ENCODE assay signal across 8 mouse cellular contexts in genomic region chr3:89393605-89394004, GRCm38 (mm10). TPM values are rescaled to one million over a fixed set of nuclear protein-coding genes. Genes with fewer than 3 reads are reported as not detected.
DNase-seq lines count a peak whose midpoint lies in the region; ATAC-seq and TF ChIP-seq lines count a peak whose summit lies in the region.

No protein-coding gene starts in this region.

- H3K27me3 ChIP-seq in embryonic facial prominence, embryonic 10.5 days (replicated peaks; ENCODE audit: low read depth, poor library complexity, severe bottlenecking): peaks cover 53% of the 10 kb centered on the region
- H3K27me3 ChIP-seq in intestine, postnatal 0 days (replicated peaks; ENCODE audit: control insufficient read depth, insufficient read depth, low read length): no peaks in the 10 kb centered on the region
- H3K27me3 ChIP-seq in midbrain, embryonic 10.5 days (ENCODE audit: low read depth, poor library complexity, severe bottlenecking): peaks cover 49% of the 10 kb centered on the region

- peak overlapping the region; percentile 67 for H3K9ac ChIP-seq in intestine, postnatal 0 days (ENCODE audit: low read depth, low read length)

- under 1% methylated on average over 15 of the region's 15 CpGs for WGBS in embryonic facial prominence, embryonic 10.5 days
- under 1% methylated on average over 15 of the region's 15 CpGs for WGBS in intestine, postnatal 0 days
- 0% methylated on average over 15 of the region's 15 CpGs for WGBS in midbrain, embryonic 10.5 days

- H3K4me2 ChIP-seq in intestine, postnatal 0 days (replicated peaks; ENCODE audit: low read depth): peak overlapping the region; percentile 85

- H3K4me1 ChIP-seq in embryonic facial prominence, embryonic 10.5 days: peaks cover 79% of the 10 kb centered on the region
- no peaks in the 10 kb centered on the region for H3K4me1 ChIP-seq in intestine, postnatal 0 days (replicated peaks; ENCODE audit: control insufficient read depth, insufficient read depth, low read length)
- H3K4me1 ChIP-seq in midbrain, embryonic 10.5 days: peaks cover 71% of the 10 kb centered on the region

- peak overlapping the region; percentile 86 for H3K27ac ChIP-seq in embryonic facial prominence, embryonic 10.5 days (replicated peaks)
- H3K27ac ChIP-seq in intestine, postnatal 0 days (ENCODE audit: low read depth, low read length): peak overlapping the region; percentile 97
- peak overlapping the region; percentile 88 for H3K27ac ChIP-seq in midbrain, embryonic 10.5 days (replicated peaks)

- peak; percentile 88 for ATAC-seq in intestine, postnatal 0 days

- DNase-seq in adrenal gland, postnatal 14 days: peak; percentile 100
- DNase-seq in embryonic facial prominence, embryonic 10.5 days (ENCODE audit: low spot score): peak; percentile 98
- peak; percentile 97 to 99 for DNase-seq in gastrocnemius, postnatal 4 days (ENCODE audit: low spot score in 2 of 2)
- DNase-seq in left cerebral cortex, postnatal 36 days (ENCODE audit: low spot score in 2 of 2): peak; percentile 94 to 97
- DNase-seq in midbrain, embryonic 10.5 days (ENCODE audit: low spot score): peak; percentile 98
- DNase-seq in right cerebral cortex, postnatal 36 days (ENCODE audit: low spot score in 2 of 2): peak; percentile 92 to 96
- peak; percentile 99 for DNase-seq in yolk sac, embryonic 10.5 days (ENCODE audit: low spot score)

- 0 out of 2 replicates have a peak, but pooled peaks have one; percentile 6 for TF ChIP-seq CTCF in intestine, postnatal 0 days (IDR thresholded peaks at IDR 0.05; ENCODE audit: low read depth)

- H3K36me3 ChIP-seq in embryonic facial prominence, embryonic 10.5 days (replicated peaks): no peaks in the 10 kb centered on the region
- no peaks in the 10 kb centered on the region for H3K36me3 ChIP-seq in intestine, postnatal 0 days (ENCODE audit: control insufficient read depth, insufficient read depth)
- no peaks in the 10 kb centered on the region for H3K36me3 ChIP-seq in midbrain, embryonic 10.5 days

- peak overlapping the region; percentile 74 for H3K4me3 ChIP-seq in embryonic facial prominence, embryonic 10.5 days
- peak overlapping the region; percentile 76 for H3K4me3 ChIP-seq in intestine, postnatal 0 days (ENCODE audit: low read depth, low read length)
- H3K4me3 ChIP-seq in midbrain, embryonic 10.5 days: peak overlapping the region; percentile 61

- intact Hi-C loops in left cerebral cortex, postnatal 36 days (cut with DNase I): no loop called here

- H3K9me3 ChIP-seq in embryonic facial prominence, embryonic 10.5 days: no peaks in the 10 kb centered on the region
- no peaks in the 10 kb centered on the region for H3K9me3 ChIP-seq in intestine, postnatal 0 days (ENCODE audit: control insufficient read depth)
- no peaks in the 10 kb centered on the region for H3K9me3 ChIP-seq in midbrain, embryonic 10.5 days (replicated peaks)

RNA-seq across cellular contexts. Expression of gene Zbtb7b, which starts 1.0 kb away (rescaled TPM):
- total RNA-seq in adrenal gland, postnatal 14 days (2021): 67.1 and 72.7 TPM in 2 replicates
- polyA plus RNA-seq in embryonic facial prominence, embryonic 10.5 days (2016; fragmentation: Nextera tagmentation; extraction: Ambion mirVana): 0.98 and 1.2 TPM in 2 replicates
- total RNA-seq in gastrocnemius, postnatal 4 days (2021): 10 to 100 TPM; 14.1 to 23.9 TPM
- polyA plus RNA-seq in intestine, postnatal 0 days (2015; fragmentation: Nextera tagmentation; extraction: Ambion mirVana): 14.3 and 20.8 TPM in 2 replicates
- 10 to 100 TPM; 10.9 to 18.6 TPM for total RNA-seq in left cerebral cortex, postnatal 36 days (2021)
- 0.39 and 0.83 TPM in 2 replicates for polyA plus RNA-seq in midbrain, embryonic 10.5 days (2016; fragmentation: Nextera tagmentation; extraction: Ambion mirVana)

RNA-seq across cellular contexts. Expression of gene Lenep, which starts 9.0 kb away (rescaled TPM):
- total RNA-seq in adrenal gland, postnatal 14 days (2021): 0.26 TPM in 1 of 2 replicates, not detected in the other
- polyA plus RNA-seq in embryonic facial prominence, embryonic 10.5 days (2016; fragmentation: Nextera tagmentation; extraction: Ambion mirVana): 0.74 TPM in 1 of 2 replicates, not detected in the other
- total RNA-seq in gastrocnemius, postnatal 4 days (2021): under 1 TPM in 1 of 2 experiments, not detected in 1; 0.83 TPM
- not detected in 2 replicates for polyA plus RNA-seq in intestine, postnatal 0 days (2015; fragmentation: Nextera tagmentation; extraction: Ambion mirVana)
- 1 to 10 TPM; 4.2 to 5.3 TPM for total RNA-seq in left cerebral cortex, postnatal 36 days (2021)
- 0.68 and 1.2 TPM in 2 replicates for polyA plus RNA-seq in midbrain, embryonic 10.5 days (2016; fragmentation: Nextera tagmentation; extraction: Ambion mirVana)

RNA-seq across cellular contexts. Expression of gene Flad1, which starts 18.1 kb away (rescaled TPM):
- 42.2 and 43.8 TPM in 2 replicates for total RNA-seq in adrenal gland, postnatal 14 days (2021)
- 25.3 and 28.2 TPM in 2 replicates for polyA plus RNA-seq in embryonic facial prominence, embryonic 10.5 days (2016; fragmentation: Nextera tagmentation; extraction: Ambion mirVana)
- 10 to 100 TPM; 21.9 to 27.2 TPM for total RNA-seq in gastrocnemius, postnatal 4 days (2021)
- 29.2 and 32.1 TPM in 2 replicates for polyA plus RNA-seq in intestine, postnatal 0 days (2015; fragmentation: Nextera tagmentation; extraction: Ambion mirVana)
- 10 to 100 TPM; 31.0 to 32.5 TPM for total RNA-seq in left cerebral cortex, postnatal 36 days (2021)
- 27.9 and 34.2 TPM in 2 replicates for polyA plus RNA-seq in midbrain, embryonic 10.5 days (2016; fragmentation: Nextera tagmentation; extraction: Ambion mirVana)

RNA-seq across cellular contexts. Expression of gene Cks1b, which starts 24.6 kb away (rescaled TPM):
- total RNA-seq in adrenal gland, postnatal 14 days (2021): 34.9 and 38.0 TPM in 2 replicates
- polyA plus RNA-seq in embryonic facial prominence, embryonic 10.5 days (2016; fragmentation: Nextera tagmentation; extraction: Ambion mirVana): 786 and 805 TPM in 2 replicates
- 10 to 100 TPM; 35.7 to 44.5 TPM for total RNA-seq in gastrocnemius, postnatal 4 days (2021)
- 106 and 118 TPM in 2 replicates for polyA plus RNA-seq in intestine, postnatal 0 days (2015; fragmentation: Nextera tagmentation; extraction: Ambion mirVana)
- total RNA-seq in left cerebral cortex, postnatal 36 days (2021): 1 to 10 TPM; 2.1 to 2.3 TPM
- 540 and 645 TPM in 2 replicates for polyA plus RNA-seq in midbrain, embryonic 10.5 days (2016; fragmentation: Nextera tagmentation; extraction: Ambion mirVana)

RNA-seq across cellular contexts. Expression of gene Shc1, which starts 24.6 kb away (rescaled TPM):
- total RNA-seq in adrenal gland, postnatal 14 days (2021): 80.5 and 94.6 TPM in 2 replicates
- 82.0 and 82.1 TPM in 2 replicates for polyA plus RNA-seq in embryonic facial prominence, embryonic 10.5 days (2016; fragmentation: Nextera tagmentation; extraction: Ambion mirVana)
- total RNA-seq in gastrocnemius, postnatal 4 days (2021): 10 to 100 TPM; 73.1 to 80.6 TPM
- polyA plus RNA-seq in intestine, postnatal 0 days (2015; fragmentation: Nextera tagmentation; extraction: Ambion mirVana): 43.4 and 48.6 TPM in 2 replicates
- 10 to 100 TPM; 10.6 to 16.0 TPM for total RNA-seq in left cerebral cortex, postnatal 36 days (2021)
- 51.8 TPM in 2 replicates for polyA plus RNA-seq in midbrain, embryonic 10.5 days (2016; fragmentation: Nextera tagmentation; extraction: Ambion mirVana)

Comparison
In these comparisons a context has a peak if more than half of its experiments do, and no peak if none do; other contexts are left out.
1. Peak in every context shown above with its lines: DNase-seq, ATAC-seq, H3K4me3 ChIP-seq and H3K27ac ChIP-seq.